Mouse (Mus musculus): ENCODE measurements around the gene Scnn1a. TPM values are rescaled to one million over a fixed set of nuclear protein-coding genes. Genes with fewer than 3 reads are reported as not detected.

The Scnn1a gene
- total RNA-seq, 1 experiment from 2014 or later = 6.4 TPM

GRCm38 (mm10) chr6:125353221-125353620, 32.8 kb downstream of the Scnn1a start:
- no peak for ATAC-seq (replicated peaks; ENCODE audit: insufficient number of reproducible peaks, low FRiP score, low TSS enrichment, poor library complexity, severe bottlenecking)

- no peak for ATAC-seq (replicated peaks; ENCODE audit: insufficient number of reproducible peaks, low FRiP score, low TSS enrichment, poor library complexity, severe bottlenecking)
These were observed 33.2 kb downstream of the Scnn1a start for GRCm38 (mm10) chr6:125353655-125354054.

GRCm38 (mm10) chr6:125354352-125355151, 34.1 kb downstream of the Scnn1a start:
- no peak for ATAC-seq (replicated peaks; ENCODE audit: insufficient number of reproducible peaks, low FRiP score, low TSS enrichment, poor library complexity, severe bottlenecking)

- ATAC-seq (replicated peaks; ENCODE audit: insufficient number of reproducible peaks, low FRiP score, low TSS enrichment, poor library complexity, severe bottlenecking) = no peak
These were observed 34.8 kb downstream of the Scnn1a start for GRCm38 (mm10) chr6:125355197-125355741.

GRCm38 (mm10) chr6:125356264-125356663, 35.8 kb downstream of the Scnn1a start:
- no peak for ATAC-seq (replicated peaks; ENCODE audit: insufficient number of reproducible peaks, low FRiP score, low TSS enrichment, poor library complexity, severe bottlenecking)

GRCm38 (mm10) chr6:125357334-125357733, 36.9 kb downstream of the Scnn1a start:
- ATAC-seq (replicated peaks; ENCODE audit: insufficient number of reproducible peaks, low FRiP score, low TSS enrichment, poor library complexity, severe bottlenecking) = no peak

GRCm38 (mm10) chr6:125359999-125360398, 39.5 kb downstream of the Scnn1a start:
- peak; percentile 24; the same call in 1 of the 2 replicates for ATAC-seq (replicated peaks; ENCODE audit: insufficient number of reproducible peaks, low FRiP score, low TSS enrichment, poor library complexity, severe bottlenecking)

- ATAC-seq (replicated peaks; ENCODE audit: insufficient number of reproducible peaks, low FRiP score, low TSS enrichment, poor library complexity, severe bottlenecking) = no peak
These were observed 40.4 kb downstream of the Scnn1a start for GRCm38 (mm10) chr6:125360846-125361245.

GRCm38 (mm10) chr6:125361467-125362291, 41.2 kb downstream of the Scnn1a start:
- ATAC-seq (replicated peaks; ENCODE audit: insufficient number of reproducible peaks, low FRiP score, low TSS enrichment, poor library complexity, severe bottlenecking) = no peak

GRCm38 (mm10) chr6:125363021-125363420, 42.6 kb downstream of the Scnn1a start:
- no peak for ATAC-seq (replicated peaks; ENCODE audit: insufficient number of reproducible peaks, low FRiP score, low TSS enrichment, poor library complexity, severe bottlenecking)

- no peak for ATAC-seq (replicated peaks; ENCODE audit: insufficient number of reproducible peaks, low FRiP score, low TSS enrichment, poor library complexity, severe bottlenecking)
These were observed 43.2 kb downstream of the Scnn1a start for GRCm38 (mm10) chr6:125363451-125364242.

- ATAC-seq (replicated peaks; ENCODE audit: insufficient number of reproducible peaks, low FRiP score, low TSS enrichment, poor library complexity, severe bottlenecking) = no peak
These were observed 44.0 kb downstream of the Scnn1a start for GRCm38 (mm10) chr6:125364448-125364847.

GRCm38 (mm10) chr6:125365522-125365921, 45.1 kb downstream of the Scnn1a start:
- no peak for ATAC-seq (replicated peaks; ENCODE audit: insufficient number of reproducible peaks, low FRiP score, low TSS enrichment, poor library complexity, severe bottlenecking)

- ATAC-seq (replicated peaks; ENCODE audit: insufficient number of reproducible peaks, low FRiP score, low TSS enrichment, poor library complexity, severe bottlenecking) = no peak
These were observed 45.7 kb downstream of the Scnn1a start for GRCm38 (mm10) chr6:125366133-125366532.

- ATAC-seq (replicated peaks; ENCODE audit: insufficient number of reproducible peaks, low FRiP score, low TSS enrichment, poor library complexity, severe bottlenecking) = peak; percentile 87
These were observed 47.4 kb downstream of the Scnn1a start for GRCm38 (mm10) chr6:125367758-125368371.

GRCm38 (mm10) chr6:125377042-125377441, 56.6 kb downstream of the Scnn1a start:
- no peak for ATAC-seq (replicated peaks; ENCODE audit: insufficient number of reproducible peaks, low FRiP score, low TSS enrichment, poor library complexity, severe bottlenecking)

- peak; percentile 50 for ATAC-seq (replicated peaks; ENCODE audit: insufficient number of reproducible peaks, low FRiP score, low TSS enrichment, poor library complexity, severe bottlenecking)
These were observed 57.4 kb downstream of the Scnn1a start for GRCm38 (mm10) chr6:125377582-125378451.

All from monocyte, adult 5-6 weeks (primary cell).